Mouse (Mus musculus): ENCODE results near the gene Dnah14.
A peak's percentile ranks its signal among the peaks of the same experiment; 100 is the strongest.

The Dnah14 gene

GRCm38 (mm10) chr1:181789952-181790351, 213.6 kb downstream of the Dnah14 start:
- no peak for DNase-seq (ENCODE audit: low spot score)

GRCm38 (mm10) chr1:181793541-181793940, 217.2 kb downstream of the Dnah14 start:
- DNase-seq (ENCODE audit: low spot score), result no peak

GRCm38 (mm10) chr1:181799911-181800310, 223.6 kb downstream of the Dnah14 start:
- no peak for DNase-seq (ENCODE audit: low spot score)

GRCm38 (mm10) chr1:181800667-181801066, 224.3 kb downstream of the Dnah14 start:
- DNase-seq (ENCODE audit: low spot score), result no peak

GRCm38 (mm10) chr1:181811481-181812223, 235.3 kb downstream of the Dnah14 start:
- DNase-seq (ENCODE audit: low spot score), result no peak

- DNase-seq (ENCODE audit: low spot score), result no peak
These were observed 250.4 kb downstream of the Dnah14 start for GRCm38 (mm10) chr1:181826716-181827115.

- DNase-seq (ENCODE audit: low spot score), result peak; percentile 65
These were observed 252.0 kb downstream of the Dnah14 start for GRCm38 (mm10) chr1:181828365-181828764.

GRCm38 (mm10) chr1:181832720-181833119, 256.4 kb downstream of the Dnah14 start:
- no peak for DNase-seq (ENCODE audit: low spot score)

GRCm38 (mm10) chr1:181833143-181833542, 256.8 kb downstream of the Dnah14 start:
- no peak for DNase-seq (ENCODE audit: low spot score)

GRCm38 (mm10) chr1:181838111-181838510, 261.8 kb downstream of the Dnah14 start:
- no peak for DNase-seq (ENCODE audit: low spot score)

GRCm38 (mm10) chr1:181839746-181840366, 263.5 kb downstream of the Dnah14 start:
- no peak for DNase-seq (ENCODE audit: low spot score)

GRCm38 (mm10) chr1:181841396-181841795, 265.0 kb downstream of the Dnah14 start:
- DNase-seq (ENCODE audit: low spot score), result no peak

GRCm38 (mm10) chr1:181841864-181842672, 265.7 kb downstream of the Dnah14 start:
- peak; percentile 88 for DNase-seq (ENCODE audit: low spot score)

GRCm38 (mm10) chr1:181842781-181843180, 266.4 kb downstream of the Dnah14 start, which contains the start of gene Lbr:
Lbr (minus strand) TSS chr1:181843046.
- peak; percentile 72 for DNase-seq (ENCODE audit: low spot score)

GRCm38 (mm10) chr1:181844874-181845547, 268.7 kb downstream of the Dnah14 start:
- no peak for DNase-seq (ENCODE audit: low spot score)

GRCm38 (mm10) chr1:181845767-181846166, 269.4 kb downstream of the Dnah14 start:
- DNase-seq (ENCODE audit: low spot score), result no peak

GRCm38 (mm10) chr1:181847396-181847795, 271.0 kb downstream of the Dnah14 start:
- no peak for DNase-seq (ENCODE audit: low spot score)

- no peak for DNase-seq (ENCODE audit: low spot score)
These were observed 271.9 kb downstream of the Dnah14 start for GRCm38 (mm10) chr1:181848210-181848609.

GRCm38 (mm10) chr1:181850441-181850840, 274.1 kb downstream of the Dnah14 start:
- DNase-seq (ENCODE audit: low spot score), result no peak

- no peak for DNase-seq (ENCODE audit: low spot score)
These were observed 275.4 kb downstream of the Dnah14 start for GRCm38 (mm10) chr1:181851521-181852310.

- DNase-seq (ENCODE audit: low spot score), result no peak
These were observed 276.1 kb downstream of the Dnah14 start for GRCm38 (mm10) chr1:181852466-181852865.

All from T-cell, adult 2 months (primary cell).